Mouse (Mus musculus): ENCODE data around the gene Lypd8. TPM values are rescaled to one million over a fixed set of nuclear protein-coding genes. Genes with fewer than 3 reads are reported as not detected.

Lypd8 gene
- polyA plus RNA-seq, 2 experiments = 0.09 TPM; not detected in 1

DNA sequence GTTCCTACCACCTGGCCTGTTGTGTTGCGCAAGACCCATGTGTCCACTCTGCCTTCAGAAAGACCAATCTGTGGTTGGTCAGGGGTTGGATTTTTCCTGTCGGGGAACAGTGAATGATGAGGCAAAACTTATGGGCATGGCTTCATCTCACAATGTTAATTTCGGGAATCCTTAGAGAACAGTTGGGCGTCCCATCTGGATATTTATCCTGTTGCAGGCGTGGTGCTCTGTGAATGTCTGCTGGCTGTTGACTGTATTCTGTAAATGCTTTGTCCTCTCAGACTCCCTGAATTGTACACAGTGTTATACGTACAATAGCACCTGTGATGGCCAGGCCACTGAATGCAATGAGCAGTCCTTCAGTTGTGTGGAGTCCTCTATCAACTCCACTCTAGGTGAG lies 3.6 kb downstream of the Lypd8 start:
- Histone ChIP-seq H3K27ac (no peak overlapping the region), H3K4me2 (ENCODE audit: low read depth) (no peak overlapping the region), H3K27me3 (ENCODE audit: control insufficient read depth, insufficient read depth, low read length) (no peaks in the 10 kb centered on the region), H3K36me3 (replicated peaks; ENCODE audit: control insufficient read depth, insufficient read depth, low read depth) (no peaks in the 10 kb centered on the region), H3K4me1 (replicated peaks; ENCODE audit: control insufficient read depth in 2 of 2, insufficient read depth in 2 of 2, low read length in 1 of 2) (no peaks in the 10 kb centered on the region), H3K9ac (replicated peaks) (no peak overlapping the region), H3K4me3 (ENCODE audit: insufficient read depth in 1 of 2, low read depth in 2 of 2, low read length in 2 of 2) (no peak overlapping the region), H3K9me3 (ENCODE audit: control insufficient read depth, low read length) (no peaks in the 10 kb centered on the region)
- no peak for DNase-seq (ENCODE audit: low read depth in 3 of 3, low spot score in 3 of 3)
- ATAC-seq (ENCODE audit: insufficient read depth) = no peak
- TF ChIP-seq EP300 (IDR thresholded peaks at IDR 0.05; ENCODE audit: low read depth) (no peak), CTCF (IDR thresholded peaks at IDR 0.05; ENCODE audit: low read depth) (no peak)
- 79% methylated on average over 6 of the region's 6 CpGs for WGBS (ENCODE audit: insufficient replicate concordance)

DNA sequence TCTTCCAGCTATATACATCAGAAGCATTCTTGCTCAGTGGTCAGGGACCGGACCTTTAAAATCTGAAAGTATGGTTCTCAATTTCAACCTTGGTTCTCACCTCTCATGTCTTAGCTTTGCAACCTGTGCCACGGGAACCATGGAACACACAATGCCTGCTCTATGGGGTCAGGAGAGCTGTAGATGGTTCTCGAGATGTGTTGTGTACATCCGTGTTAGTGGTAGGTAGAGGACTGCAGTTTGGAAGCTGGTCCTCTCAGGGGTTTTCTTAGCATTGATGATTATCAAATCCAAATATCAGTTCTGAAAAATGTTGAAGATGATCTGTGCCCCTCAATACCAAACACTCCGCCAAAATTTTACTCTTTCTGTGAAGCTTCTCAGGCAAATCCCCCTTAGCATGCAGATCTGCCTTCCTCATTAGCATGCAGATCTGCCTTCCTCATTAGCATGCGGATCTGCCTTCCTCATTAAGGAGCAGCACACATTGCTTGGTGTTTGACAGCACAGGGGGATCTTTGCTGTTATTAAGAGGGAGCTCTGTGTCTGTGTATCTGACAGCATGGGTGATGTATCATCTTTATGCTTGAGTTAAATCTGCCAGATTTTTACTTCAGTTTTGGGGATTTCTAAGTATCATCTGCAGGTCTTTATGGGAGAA lies 21.3 kb downstream of the Lypd8 start:
- no peak for ATAC-seq (ENCODE audit: insufficient read depth)
- no peak overlapping the region for H3K9ac ChIP-seq (replicated peaks)
- TF ChIP-seq CTCF (IDR thresholded peaks at IDR 0.05; ENCODE audit: low read depth) = no peak
- H3K4me1 ChIP-seq (replicated peaks; ENCODE audit: control insufficient read depth in 2 of 2, insufficient read depth in 2 of 2, low read length in 1 of 2) = no peaks in the 10 kb centered on the region; a peak in 1 of 4 replicates
- no peak overlapping the region for H3K4me2 ChIP-seq (ENCODE audit: low read depth)
- H3K27ac ChIP-seq = no peak overlapping the region
- no peak for DNase-seq (ENCODE audit: low read depth in 3 of 3, low spot score in 3 of 3)
- 52% methylated on average over 6 of the region's 6 CpGs for WGBS (ENCODE audit: insufficient replicate concordance)
- H3K27me3 ChIP-seq (ENCODE audit: control insufficient read depth, insufficient read depth, low read length) = no peaks in the 10 kb centered on the region
- H3K36me3 ChIP-seq (replicated peaks; ENCODE audit: control insufficient read depth, insufficient read depth, low read depth) = no peaks in the 10 kb centered on the region
- no peaks in the 10 kb centered on the region for H3K9me3 ChIP-seq (ENCODE audit: control insufficient read depth, low read length)
- no peak overlapping the region for H3K4me3 ChIP-seq (ENCODE audit: insufficient read depth in 1 of 2, low read depth in 2 of 2, low read length in 2 of 2)

DNA sequence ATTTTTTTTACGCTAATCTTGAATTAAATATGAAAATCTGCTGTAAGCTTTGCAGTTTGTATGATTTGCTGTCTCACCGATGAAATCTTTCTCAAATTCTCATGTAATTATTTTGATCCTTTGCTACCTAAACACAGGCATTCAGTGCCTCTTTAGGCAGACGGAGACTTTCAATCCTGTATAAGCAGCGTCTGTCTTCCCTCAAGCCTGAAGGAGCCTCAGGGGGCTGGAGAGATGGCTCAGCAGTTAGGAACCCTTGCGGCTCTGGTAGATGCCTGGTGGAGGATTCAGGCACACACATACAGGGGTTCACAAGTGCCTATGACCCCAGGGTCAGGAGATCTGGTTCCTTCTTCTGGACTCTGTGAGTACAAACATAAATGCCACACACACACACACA lies 21.8 kb downstream of the Lypd8 start:
- WGBS (ENCODE audit: insufficient replicate concordance) = 61% methylated on average over 5 of the region's 5 CpGs
- no peak for ATAC-seq (ENCODE audit: insufficient read depth)

DNA sequence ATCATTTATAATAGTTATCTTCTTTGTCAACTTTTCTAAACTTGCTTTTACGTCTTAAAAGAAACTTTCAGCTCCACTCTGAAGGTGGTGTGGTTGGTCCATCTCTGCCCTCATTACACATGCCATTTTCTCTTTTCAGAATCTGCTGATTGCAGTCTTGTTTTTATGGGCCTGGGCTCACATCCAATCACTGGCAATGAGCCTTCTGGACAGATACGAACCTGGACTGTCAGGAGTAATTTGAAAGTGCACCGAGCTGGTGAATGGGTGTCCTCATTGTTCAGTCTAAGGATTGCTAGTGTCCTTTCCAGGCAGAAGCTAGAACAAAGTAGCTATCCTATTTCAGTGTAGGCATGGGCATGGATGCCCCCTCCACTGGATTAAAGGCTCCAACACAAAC lies 29.2 kb downstream of the Lypd8 start:
- TF ChIP-seq CTCF (IDR thresholded peaks at IDR 0.05; ENCODE audit: low read depth) (no peak), EP300 (IDR thresholded peaks at IDR 0.05; ENCODE audit: low read depth) (no peak)
- Histone ChIP-seq H3K27me3 (ENCODE audit: control insufficient read depth, insufficient read depth, low read length) (no peaks in the 10 kb centered on the region), H3K9me3 (ENCODE audit: control insufficient read depth, low read length) (no peaks in the 10 kb centered on the region), H3K36me3 (replicated peaks; ENCODE audit: control insufficient read depth, insufficient read depth, low read depth) (no peaks in the 10 kb centered on the region), H3K4me2 (ENCODE audit: low read depth) (no peak overlapping the region), H3K4me1 (replicated peaks; ENCODE audit: control insufficient read depth in 2 of 2, insufficient read depth in 2 of 2, low read length in 1 of 2) (no peaks in the 10 kb centered on the region), H3K4me3 (ENCODE audit: insufficient read depth in 1 of 2, low read depth in 2 of 2, low read length in 2 of 2) (no peak overlapping the region), H3K9ac (replicated peaks) (no peak overlapping the region), H3K27ac (no peak overlapping the region)
- 61% methylated on average over 3 of the region's 3 CpGs for WGBS (ENCODE audit: insufficient replicate concordance)
- DNase-seq (ENCODE audit: low read depth in 3 of 3, low spot score in 3 of 3) = no peak
- no peak for ATAC-seq (ENCODE audit: insufficient read depth)

More for the DNA sequence above, 21.8 kb downstream of the Lypd8 start:
- Histone ChIP-seq H3K27me3 (ENCODE audit: control insufficient read depth, insufficient read depth, low read length) (no peaks in the 10 kb centered on the region), H3K9me3 (ENCODE audit: control insufficient read depth, low read length) (no peaks in the 10 kb centered on the region), H3K4me1 (replicated peaks; ENCODE audit: control insufficient read depth in 2 of 2, insufficient read depth in 2 of 2, low read length in 1 of 2) (no peaks in the 10 kb centered on the region; a peak in 1 of 4 replicates), H3K4me2 (ENCODE audit: low read depth) (no peak overlapping the region), H3K9ac (replicated peaks) (no peak overlapping the region), H3K27ac (no peak overlapping the region), H3K4me3 (ENCODE audit: insufficient read depth in 1 of 2, low read depth in 2 of 2, low read length in 2 of 2) (no peak overlapping the region), H3K36me3 (replicated peaks; ENCODE audit: control insufficient read depth, insufficient read depth, low read depth) (no peaks in the 10 kb centered on the region)
- no peak for DNase-seq (ENCODE audit: low read depth in 3 of 3, low spot score in 3 of 3)
- no peak for TF ChIP-seq CTCF (IDR thresholded peaks at IDR 0.05; ENCODE audit: low read depth)
- TF ChIP-seq EP300 (IDR thresholded peaks at IDR 0.05; ENCODE audit: low read depth) = no peak

DNA sequence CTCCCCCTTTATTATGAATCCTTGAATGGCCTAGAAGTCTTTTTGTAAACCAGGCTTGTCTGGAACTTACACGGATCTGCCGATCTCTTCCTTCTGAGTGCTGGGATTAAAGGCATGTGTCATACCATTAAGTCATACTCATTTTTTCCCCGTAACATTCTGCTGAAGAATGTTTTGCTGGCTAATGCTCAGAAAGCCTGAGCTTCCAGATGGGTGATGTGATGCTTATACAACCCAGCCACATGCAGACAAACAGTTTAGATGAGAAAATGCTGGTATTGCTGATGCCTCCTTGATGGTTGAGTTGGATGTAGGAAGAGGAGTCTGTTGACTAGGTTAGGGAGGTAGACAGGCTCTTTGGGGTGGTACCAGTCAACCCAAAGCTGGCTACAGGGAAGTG lies 39.5 kb downstream of the Lypd8 start:
- Histone ChIP-seq H3K4me2 (ENCODE audit: low read depth) (no peak overlapping the region), H3K4me3 (ENCODE audit: insufficient read depth in 1 of 2, low read depth in 2 of 2, low read length in 2 of 2) (no peak overlapping the region), H3K27me3 (ENCODE audit: control insufficient read depth, insufficient read depth, low read length) (no peaks in the 10 kb centered on the region), H3K4me1 (replicated peaks; ENCODE audit: control insufficient read depth in 2 of 2, insufficient read depth in 2 of 2, low read length in 1 of 2) (no peaks in the 10 kb centered on the region), H3K9me3 (ENCODE audit: control insufficient read depth, low read length) (no peaks in the 10 kb centered on the region), H3K27ac (no peak overlapping the region), H3K36me3 (replicated peaks; ENCODE audit: control insufficient read depth, insufficient read depth, low read depth) (no peaks in the 10 kb centered on the region), H3K9ac (replicated peaks) (no peak overlapping the region)
- 69% methylated on average over 3 of the region's 3 CpGs for WGBS (ENCODE audit: insufficient replicate concordance)
- TF ChIP-seq CTCF (IDR thresholded peaks at IDR 0.05; ENCODE audit: low read depth) (no peak), EP300 (IDR thresholded peaks at IDR 0.05; ENCODE audit: low read depth) (no peak)
- ATAC-seq (ENCODE audit: insufficient read depth) (no peak), DNase-seq (ENCODE audit: low read depth in 3 of 3, low spot score in 3 of 3) (no peak)

All from liver, embryonic 14.5 days (tissue).